Comparison of ENCODE assay signal across 10 mouse cellular contexts in genomic region chr3:158076685-158077379, GRCm38 (mm10). TPM values are rescaled to one million over a fixed set of nuclear protein-coding genes. Genes with fewer than 3 reads are reported as not detected.
DNase-seq lines count a peak whose midpoint lies in the region; ATAC-seq and TF ChIP-seq lines count a peak whose summit lies in the region.
"Had no signal": no experiment of that assay in that cellular context is flagged by ENCODE, and none has a peak within 500 bp of the region (broad histone marks: within the 10 kb centered on the region; RNA-seq: fewer than 3 reads in every experiment).

No protein-coding gene starts in this region.

- no peak for ATAC-seq in heart, postnatal 0 days (ENCODE audit: insufficient read depth, low read depth)

- intact Hi-C loops in heart, postnatal 25 days (cut with DNase I), result loop anchor here (2.0 kb wide), 1 partner anchor 200 kb away; no protein-coding TSS in a partner anchor

- no peak for TF ChIP-seq EP300 in heart, postnatal 0 days (IDR thresholded peaks at IDR 0.05; ENCODE audit: low read depth)

- TF ChIP-seq CTCF in heart, postnatal 0 days (IDR thresholded peaks at IDR 0.05; ENCODE audit: low read depth), result peak; percentile 64
- TF ChIP-seq CTCF in spleen, adult 2 months (IDR thresholded peaks at IDR 0.05; ENCODE audit: extremely low read depth, insufficient read depth, insufficient read length, insufficient replicate concordance), result no peak
- no peak for TF ChIP-seq CTCF in thymus, adult 2 months (IDR thresholded peaks at IDR 0.05; ENCODE audit: borderline replicate concordance, control insufficient read depth, extremely low read depth, insufficient read depth, low read length, poor library complexity)

- H3K27me3 ChIP-seq in heart, postnatal 0 days (ENCODE audit: control insufficient read depth, insufficient read depth, low read length), result no peaks in the 10 kb centered on the region
- no peaks in the 10 kb centered on the region for H3K27me3 ChIP-seq in spleen, adult 2 months (ENCODE audit: control insufficient read depth, insufficient read depth, low read length)
- H3K27me3 ChIP-seq in thymus, adult 2 months (ENCODE audit: control insufficient read depth, insufficient read depth, low read length), result no peaks in the 10 kb centered on the region

- H3K27ac ChIP-seq in heart, postnatal 0 days (ENCODE audit: low read depth), result no peak overlapping the region
- H3K27ac ChIP-seq in spleen, adult 2 months (ENCODE audit: insufficient read depth, low read length), result peak overlapping the region; percentile 93
- H3K27ac ChIP-seq in thymus, adult 2 months (ENCODE audit: control insufficient read depth, insufficient read depth, low read length), result no peak overlapping the region

- H3K4me1 ChIP-seq in heart, postnatal 0 days (ENCODE audit: control insufficient read depth, insufficient read depth), result no peaks in the 10 kb centered on the region
- peaks cover 3% of the 10 kb centered on the region; the same call in 1 of the 2 replicates for H3K4me1 ChIP-seq in spleen, adult 2 months (ENCODE audit: control insufficient read depth, insufficient read depth, insufficient read length)
- no peaks in the 10 kb centered on the region for H3K4me1 ChIP-seq in thymus, adult 2 months (replicated peaks; ENCODE audit: control insufficient read depth, insufficient read depth, low read length)

- H3K9me3 ChIP-seq in heart, postnatal 0 days (replicated peaks; ENCODE audit: control insufficient read depth, low read length), result no peaks in the 10 kb centered on the region

- H3K4me3 ChIP-seq in heart, postnatal 0 days (ENCODE audit: low read depth, low read length), result no peak overlapping the region
- H3K4me3 ChIP-seq in spleen, adult 2 months (ENCODE audit: extremely low read depth, insufficient read depth, insufficient read length), result no peak overlapping the region
- H3K4me3 ChIP-seq in thymus, adult 2 months (ENCODE audit: control insufficient read depth, insufficient read depth, low read length), result no peak overlapping the region

- H3K9ac ChIP-seq in heart, postnatal 0 days (replicated peaks; ENCODE audit: low read depth, low read length), result no peak overlapping the region

- peak; percentile 44 for DNase-seq in heart, postnatal 0 days (ENCODE audit: low spot score)
- no peak for DNase-seq in heart, postnatal 25 days (ENCODE audit: low spot score)
- DNase-seq in spleen, adult 2 months (ENCODE audit: low read depth in 1 of 2, low spot score in 2 of 2), result peak in 1 of 2 experiments; percentile 27
- no peak for DNase-seq in spleen, postnatal 10 days (ENCODE audit: low spot score in 2 of 2)
- DNase-seq in embryo, embryonic 11.5 days (ENCODE audit: low read depth, low spot score), result peak; percentile 34
- DNase-seq in thymus, adult 2 months, result no peak
- no peak for DNase-seq in neural tube, embryonic 10.5 days (ENCODE audit: extremely low spot score, low spot score)
- no peak for DNase-seq in left cerebral cortex, adult 8-10 months (ENCODE audit: low spot score in 2 of 2)
- DNase-seq: adrenal gland, adult 8-10 months; right cerebral cortex, adult 18-20 months had no signal

- H3K4me2 ChIP-seq in heart, postnatal 0 days (ENCODE audit: low read depth, low read length), result no peak overlapping the region

- 33% methylated on average over 4 of the region's 4 CpGs for WGBS in heart, postnatal 0 days
- 47% methylated on average over 4 of the region's 4 CpGs for WGBS in spleen, adult 2 months
- 47% methylated on average over 4 of the region's 4 CpGs for WGBS in thymus, adult 2 months

- no peak for TF ChIP-seq POLR2A in spleen, adult 2 months (IDR thresholded peaks at IDR 0.05; ENCODE audit: low read depth, low read length)
- no peak for TF ChIP-seq POLR2A in thymus, adult 2 months (IDR thresholded peaks at IDR 0.05; ENCODE audit: control insufficient read depth, extremely low read depth, insufficient read depth, low read length, poor library complexity)

- no peaks in the 10 kb centered on the region for H3K36me3 ChIP-seq in heart, postnatal 0 days (replicated peaks; ENCODE audit: control insufficient read depth, insufficient read depth, low read length)
- H3K36me3 ChIP-seq in spleen, adult 2 months (ENCODE audit: control insufficient read depth, insufficient read depth, low read length), result no peaks in the 10 kb centered on the region
- no peaks in the 10 kb centered on the region for H3K36me3 ChIP-seq in thymus, adult 2 months (ENCODE audit: control insufficient read depth, insufficient read depth, low read length)

RNA-seq across cellular contexts. Expression of gene Lrrc40, which starts 40.4 kb away (rescaled TPM):
- 11.8 and 25.0 TPM in 2 replicates for total RNA-seq in heart, postnatal 0 days (2014; rRNA removed; ENCODE audit: low replicate concordance)
- polyA plus RNA-seq in heart, postnatal 0 days (2015; fragmentation: Nextera tagmentation; extraction: Ambion mirVana), result 20.6 and 22.0 TPM in 2 replicates
- total RNA-seq in heart, postnatal 25 days (2021), result 10 to 100 TPM in 1 of 2 experiments, 1 to 10 TPM in 1; 9.3 to 10.7 TPM
- 2.7 and 3.4 TPM in 2 replicates for polyA plus RNA-seq in spleen, adult 2 months (2012; rRNA removed)
- polyA plus RNA-seq in thymus, adult 2 months (2012; rRNA removed), result 8.3 and 9.8 TPM in 2 replicates
- total RNA-seq in left cerebral cortex, adult 8-10 months (2022), result 10 to 100 TPM; 25.1 to 35.1 (median 30.8) TPM

RNA-seq across cellular contexts. Expression of gene Srsf11, which starts 40.4 kb away (rescaled TPM):
- 59.3 and 75.7 TPM in 2 replicates for total RNA-seq in heart, postnatal 0 days (2014; rRNA removed; ENCODE audit: low replicate concordance)
- polyA plus RNA-seq in heart, postnatal 0 days (2015; fragmentation: Nextera tagmentation; extraction: Ambion mirVana), result 118 and 130 TPM in 2 replicates
- total RNA-seq in heart, postnatal 25 days (2021), result 10 to 100 TPM; 47.9 to 51.1 TPM
- 207 and 279 TPM in 2 replicates for polyA plus RNA-seq in spleen, adult 2 months (2012; rRNA removed)
- 614 and 619 TPM in 2 replicates for polyA plus RNA-seq in thymus, adult 2 months (2012; rRNA removed)
- 100 to 1,000 TPM; 132 to 164 (median 147) TPM for total RNA-seq in left cerebral cortex, adult 8-10 months (2022)

Comparison
In these comparisons a context has a peak if more than half of its experiments do, and no peak if none do; other contexts are left out.
1. DNase-seq: peak in heart, postnatal 0 days (single experiment) and embryo, embryonic 11.5 days (single experiment); none in heart, postnatal 25 days (single experiment), spleen, postnatal 10 days (0 of 2), thymus, adult 2 months (single experiment), neural tube, embryonic 10.5 days (single experiment) and left cerebral cortex, adult 8-10 months (0 of 2).